Mouse (Mus musculus): ENCODE measurements around the gene Pnldc1. TPM values are rescaled to one million over a fixed set of nuclear protein-coding genes. Genes with fewer than 3 reads are reported as not detected.

Pnldc1 gene
- polyA plus RNA-seq, 1 experiment, result 2.1 TPM

- no peaks in the 10 kb centered on the region for H3K36me3 ChIP-seq (ENCODE audit: control insufficient read depth, insufficient read depth, low read length)
- no peak for DNase-seq
- no peaks in the 10 kb centered on the region for H3K4me1 ChIP-seq (ENCODE audit: control insufficient read depth, insufficient read depth, low read length)
- 93% methylated on average over 4 of the region's 4 CpGs for WGBS
- H3K4me3 ChIP-seq (ENCODE audit: insufficient read depth, low read depth, low read length), result no peak overlapping the region
- no peaks in the 10 kb centered on the region for H3K27me3 ChIP-seq (replicated peaks; ENCODE audit: control insufficient read depth, insufficient read depth, low read length)
- no peak overlapping the region for H3K27ac ChIP-seq (ENCODE audit: insufficient read depth, low read depth, low read length)
- TF ChIP-seq CTCF (conservative IDR thresholded peaks at IDR 0.05; ENCODE audit: insufficient read depth, insufficient read length, low read depth, low read length), result no peak
- no peak for TF ChIP-seq POLR2A (IDR thresholded peaks at IDR 0.05; ENCODE audit: low read depth, low read length)
Measured at GRCm38 (mm10) chr17:12891054-12891453, 19.0 kb downstream of the Pnldc1 start.

- H3K36me3 ChIP-seq (ENCODE audit: control insufficient read depth, insufficient read depth, low read length), result no peaks in the 10 kb centered on the region
- H3K27ac ChIP-seq (ENCODE audit: insufficient read depth, low read depth, low read length), result no peak overlapping the region
- H3K4me1 ChIP-seq (ENCODE audit: control insufficient read depth, insufficient read depth, low read length), result no peaks in the 10 kb centered on the region
- WGBS, result 66% methylated on average over 15 of the region's 15 CpGs
- TF ChIP-seq POLR2A (IDR thresholded peaks at IDR 0.05; ENCODE audit: low read depth, low read length) (no peak), CTCF (conservative IDR thresholded peaks at IDR 0.05; ENCODE audit: insufficient read depth, insufficient read length, low read depth, low read length) (no peak)
- DNase-seq, result no peak
- no peak overlapping the region for H3K4me3 ChIP-seq (ENCODE audit: insufficient read depth, low read depth, low read length)
- H3K27me3 ChIP-seq (replicated peaks; ENCODE audit: control insufficient read depth, insufficient read depth, low read length), result no peaks in the 10 kb centered on the region
Measured at GRCm38 (mm10) chr17:12887021-12887775, 22.8 kb downstream of the Pnldc1 start.

- no peak for DNase-seq
- Histone ChIP-seq H3K36me3 (ENCODE audit: control insufficient read depth, insufficient read depth, low read length) (no peaks in the 10 kb centered on the region), H3K27me3 (replicated peaks; ENCODE audit: control insufficient read depth, insufficient read depth, low read length) (no peaks in the 10 kb centered on the region), H3K27ac (ENCODE audit: insufficient read depth, low read depth, low read length) (no peak overlapping the region), H3K4me1 (ENCODE audit: control insufficient read depth, insufficient read depth, low read length) (no peaks in the 10 kb centered on the region), H3K4me3 (ENCODE audit: insufficient read depth, low read depth, low read length) (no peak overlapping the region)
- TF ChIP-seq CTCF (conservative IDR thresholded peaks at IDR 0.05; ENCODE audit: insufficient read depth, insufficient read length, low read depth, low read length), result no peak
- TF ChIP-seq POLR2A (IDR thresholded peaks at IDR 0.05; ENCODE audit: low read depth, low read length), result no peak
- WGBS, result 48% methylated on average over 6 of the region's 6 CpGs
Measured at GRCm38 (mm10) chr17:12886620-12887019, 23.4 kb downstream of the Pnldc1 start.

- WGBS, result 80% methylated on average over 1 of the region's 1 CpGs
- Histone ChIP-seq H3K27me3 (replicated peaks; ENCODE audit: control insufficient read depth, insufficient read depth, low read length) (no peaks in the 10 kb centered on the region), H3K4me3 (ENCODE audit: insufficient read depth, low read depth, low read length) (no peak overlapping the region), H3K36me3 (ENCODE audit: control insufficient read depth, insufficient read depth, low read length) (no peaks in the 10 kb centered on the region), H3K4me1 (ENCODE audit: control insufficient read depth, insufficient read depth, low read length) (peaks cover 5% of the 10 kb centered on the region; the same call in 1 of the 2 replicates), H3K27ac (ENCODE audit: insufficient read depth, low read depth, low read length) (no peak overlapping the region)
- no peak for DNase-seq
- TF ChIP-seq POLR2A (IDR thresholded peaks at IDR 0.05; ENCODE audit: low read depth, low read length) (no peak), CTCF (conservative IDR thresholded peaks at IDR 0.05; ENCODE audit: insufficient read depth, insufficient read length, low read depth, low read length) (no peak)
Measured at GRCm38 (mm10) chr17:12881216-12881615, 28.8 kb downstream of the Pnldc1 start.

- Histone ChIP-seq H3K27me3 (replicated peaks; ENCODE audit: control insufficient read depth, insufficient read depth, low read length) (no peaks in the 10 kb centered on the region), H3K4me3 (ENCODE audit: insufficient read depth, low read depth, low read length) (no peak overlapping the region), H3K27ac (ENCODE audit: insufficient read depth, low read depth, low read length) (no peak overlapping the region), H3K4me1 (ENCODE audit: control insufficient read depth, insufficient read depth, low read length) (peaks cover 5% of the 10 kb centered on the region; the same call in 1 of the 2 replicates), H3K36me3 (ENCODE audit: control insufficient read depth, insufficient read depth, low read length) (no peaks in the 10 kb centered on the region)
- TF ChIP-seq CTCF (conservative IDR thresholded peaks at IDR 0.05; ENCODE audit: insufficient read depth, insufficient read length, low read depth, low read length) (peak; percentile 77), POLR2A (IDR thresholded peaks at IDR 0.05; ENCODE audit: low read depth, low read length) (no peak)
- WGBS, result 2% methylated on average over 14 of the region's 14 CpGs
- peak; percentile 91 for DNase-seq
Measured at GRCm38 (mm10) chr17:12880178-12880577, 29.9 kb downstream of the Pnldc1 start.

GRCm38 (mm10) chr17:12875734-12876133, 34.3 kb downstream of the Pnldc1 start, which contains the start of gene Mrgprh:
Gene Mrgprh, plus strand, starts transcription at chr17:12876034.
- Histone ChIP-seq H3K4me3 (ENCODE audit: insufficient read depth, low read depth, low read length) (no peak within 1 kb of the TSS), H3K36me3 (ENCODE audit: control insufficient read depth, insufficient read depth, low read length) (no peaks in the 10 kb centered on the region), H3K27me3 (replicated peaks; ENCODE audit: control insufficient read depth, insufficient read depth, low read length) (no peaks in the 10 kb centered on the region), H3K27ac (ENCODE audit: insufficient read depth, low read depth, low read length) (no peak within 1 kb of the TSS), H3K4me1 (ENCODE audit: control insufficient read depth, insufficient read depth, low read length) (peaks cover 5% of the 10 kb centered on the region; the same call in 1 of the 2 replicates)
- no peak for TF ChIP-seq CTCF (conservative IDR thresholded peaks at IDR 0.05; ENCODE audit: insufficient read depth, insufficient read length, low read depth, low read length)
- no peak for TF ChIP-seq POLR2A (IDR thresholded peaks at IDR 0.05; ENCODE audit: low read depth, low read length)
- 87% methylated on average over 5 of the region's 5 CpGs for WGBS
- DNase-seq, result no peak

- no peak overlapping the region for H3K4me3 ChIP-seq (ENCODE audit: insufficient read depth, low read depth, low read length)
- H3K36me3 ChIP-seq (ENCODE audit: control insufficient read depth, insufficient read depth, low read length), result no peaks in the 10 kb centered on the region
- WGBS, result 49% methylated on average over 16 of the region's 16 CpGs
- no peak overlapping the region for H3K27ac ChIP-seq (ENCODE audit: insufficient read depth, low read depth, low read length)
- H3K27me3 ChIP-seq (replicated peaks; ENCODE audit: control insufficient read depth, insufficient read depth, low read length), result no peaks in the 10 kb centered on the region
- no peak for DNase-seq
- H3K4me1 ChIP-seq (ENCODE audit: control insufficient read depth, insufficient read depth, low read length), result no peaks in the 10 kb centered on the region
- no peak for TF ChIP-seq POLR2A (IDR thresholded peaks at IDR 0.05; ENCODE audit: low read depth, low read length)
- no peak for TF ChIP-seq CTCF (conservative IDR thresholded peaks at IDR 0.05; ENCODE audit: insufficient read depth, insufficient read length, low read depth, low read length)
Measured at GRCm38 (mm10) chr17:12872275-12873028, 37.6 kb downstream of the Pnldc1 start.
